Mouse (Mus musculus): ENCODE data around the gene Smarcc2. TPM values are rescaled to one million over a fixed set of nuclear protein-coding genes. Genes with fewer than 3 reads are reported as not detected.

The Smarcc2 gene
- polyA plus RNA-seq, 1 experiment, result 48.4 TPM

- Histone ChIP-seq H3K79me3 (ENCODE audit: low read depth) (peaks cover 40% of the 10 kb centered on the region), H3K4me3 (ENCODE audit: insufficient read depth, poor library complexity, severe bottlenecking) (peak overlapping the region; percentile 97)
- no peak for TF ChIP-seq CTCF (IDR thresholded peaks at IDR 0.05; ENCODE audit: control insufficient read depth, insufficient read depth, insufficient read length)
- TF ChIP-seq FOSL1 (IDR thresholded peaks at IDR 0.05; ENCODE audit: insufficient read depth, low read length, poor library complexity, severe bottlenecking), result no peak
- TF ChIP-seq MYOD1 (IDR thresholded peaks at IDR 0.05; ENCODE audit: control insufficient read depth, insufficient read length, low read depth), result no peak
- TF ChIP-seq MYOG (IDR thresholded peaks at IDR 0.05; ENCODE audit: control insufficient read depth, extremely low read depth, insufficient read length), result no peak
- TF ChIP-seq USF1 (IDR thresholded peaks at IDR 0.05; ENCODE audit: low read depth), result no peak
Observed at GRCm38 (mm10) chr10:128495270-128495669, 36.2 kb downstream of the Smarcc2 start.

DNA sequence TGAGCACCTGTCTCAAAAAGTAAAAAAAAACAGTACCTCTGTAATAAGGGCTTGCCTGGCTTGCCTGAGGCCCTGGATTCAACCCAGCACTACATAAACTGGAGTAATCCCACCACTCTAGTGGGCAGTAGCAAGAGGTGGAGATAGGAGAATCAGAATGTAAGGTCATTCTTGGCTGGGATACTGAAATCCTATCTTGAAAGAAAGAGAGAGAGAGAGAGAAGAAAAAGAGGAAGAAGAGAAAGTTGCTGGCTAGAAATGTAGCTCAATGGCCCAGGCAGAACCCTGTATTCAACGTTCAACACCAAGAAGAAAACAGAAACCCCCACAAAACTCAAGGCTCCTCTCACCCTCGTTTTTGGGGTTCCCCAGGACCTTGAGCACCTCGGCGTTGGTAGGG is 36.9 kb downstream of the Smarcc2 start:
- no peak overlapping the region for H3K4me3 ChIP-seq (ENCODE audit: insufficient read depth, poor library complexity, severe bottlenecking)

More at GRCm38 (mm10) chr10:128495270-128495669, 36.2 kb downstream of the Smarcc2 start:
- Histone ChIP-seq H3K27me3 (ENCODE audit: control insufficient read depth, insufficient read depth, insufficient read length) (no peaks in the 10 kb centered on the region), H3K79me2 (ENCODE audit: control insufficient read depth, insufficient read depth) (peaks cover 60% of the 10 kb centered on the region), H3K36me3 (ENCODE audit: control insufficient read depth, insufficient read depth) (peaks cover 23% of the 10 kb centered on the region), H3ac (ENCODE audit: control insufficient read depth, insufficient read length, low read depth) (no peak overlapping the region)

DNA sequence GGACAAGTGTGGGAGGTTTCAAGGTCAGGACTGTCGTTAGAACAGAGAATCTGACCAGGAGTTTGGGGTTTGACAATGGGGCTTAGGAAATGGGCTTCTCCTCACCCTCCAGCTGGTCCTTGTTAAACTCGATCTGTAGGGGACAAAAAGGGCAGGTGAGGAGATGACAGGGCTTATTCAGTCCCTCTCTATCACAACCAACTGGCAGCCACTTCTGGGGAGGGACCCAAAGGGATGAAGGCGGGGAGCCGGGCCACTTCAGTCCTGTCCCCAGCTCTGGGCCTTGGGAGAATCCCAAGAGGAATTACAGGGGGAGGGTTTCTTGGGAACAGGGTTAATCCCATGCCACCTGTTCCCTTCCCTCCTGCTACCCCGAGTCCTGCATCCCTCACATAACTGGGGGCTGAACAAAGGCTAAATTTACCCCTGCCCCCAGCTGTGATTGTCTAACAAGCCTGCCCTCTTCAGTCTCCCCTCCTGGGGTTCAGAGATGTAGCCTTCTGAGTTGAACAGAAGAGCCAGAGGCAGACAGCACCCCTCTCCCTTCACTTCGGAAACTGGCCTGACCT is 37.5 kb downstream of the Smarcc2 start:
- H3ac ChIP-seq (ENCODE audit: control insufficient read depth, insufficient read length, low read depth), result no peak overlapping the region
- H3K36me3 ChIP-seq (ENCODE audit: control insufficient read depth, insufficient read depth), result peaks cover 10% of the 10 kb centered on the region
- TF ChIP-seq FOSL1 (IDR thresholded peaks at IDR 0.05; ENCODE audit: insufficient read depth, low read length, poor library complexity, severe bottlenecking) (no peak), MAX (IDR thresholded peaks at IDR 0.05) (no peak), MYOG (IDR thresholded peaks at IDR 0.05; ENCODE audit: control insufficient read depth, extremely low read depth, insufficient read length) (no peak), MYOD1 (IDR thresholded peaks at IDR 0.05; ENCODE audit: control insufficient read depth, insufficient read length, low read depth) (peak; percentile 18)
- H3K27me3 ChIP-seq (ENCODE audit: control insufficient read depth, insufficient read depth, insufficient read length), result no peaks in the 10 kb centered on the region
- peaks cover 47% of the 10 kb centered on the region for H3K79me2 ChIP-seq (ENCODE audit: control insufficient read depth, insufficient read depth)
- no peak overlapping the region for H3K4me3 ChIP-seq (ENCODE audit: insufficient read depth, poor library complexity, severe bottlenecking)
- H3K79me3 ChIP-seq (ENCODE audit: low read depth), result peaks cover 30% of the 10 kb centered on the region

More for the DNA sequence above, 36.9 kb downstream of the Smarcc2 start:
- Histone ChIP-seq H3K36me3 (ENCODE audit: control insufficient read depth, insufficient read depth) (peaks cover 17% of the 10 kb centered on the region), H3ac (ENCODE audit: control insufficient read depth, insufficient read length, low read depth) (no peak overlapping the region), H3K79me3 (ENCODE audit: low read depth) (peaks cover 37% of the 10 kb centered on the region), H3K27me3 (ENCODE audit: control insufficient read depth, insufficient read depth, insufficient read length) (no peaks in the 10 kb centered on the region), H3K79me2 (ENCODE audit: control insufficient read depth, insufficient read depth) (peaks cover 54% of the 10 kb centered on the region)
- TF ChIP-seq CTCF (IDR thresholded peaks at IDR 0.05; ENCODE audit: control insufficient read depth, insufficient read depth, insufficient read length) (no peak), MAX (IDR thresholded peaks at IDR 0.05) (no peak), MYOD1 (IDR thresholded peaks at IDR 0.05; ENCODE audit: control insufficient read depth, insufficient read length, low read depth) (no peak), FOSL1 (IDR thresholded peaks at IDR 0.05; ENCODE audit: insufficient read depth, low read length, poor library complexity, severe bottlenecking) (no peak), CEBPB (IDR thresholded peaks at IDR 0.05; ENCODE audit: low read depth) (no peak), USF1 (IDR thresholded peaks at IDR 0.05; ENCODE audit: low read depth) (no peak), MYOG (IDR thresholded peaks at IDR 0.05; ENCODE audit: control insufficient read depth, extremely low read depth, insufficient read length) (no peak)

GRCm38 (mm10) chr10:128497134-128497737 is 38.2 kb downstream of the Smarcc2 start:
- H3K4me3 ChIP-seq (ENCODE audit: insufficient read depth, poor library complexity, severe bottlenecking), result no peak overlapping the region

DNA sequence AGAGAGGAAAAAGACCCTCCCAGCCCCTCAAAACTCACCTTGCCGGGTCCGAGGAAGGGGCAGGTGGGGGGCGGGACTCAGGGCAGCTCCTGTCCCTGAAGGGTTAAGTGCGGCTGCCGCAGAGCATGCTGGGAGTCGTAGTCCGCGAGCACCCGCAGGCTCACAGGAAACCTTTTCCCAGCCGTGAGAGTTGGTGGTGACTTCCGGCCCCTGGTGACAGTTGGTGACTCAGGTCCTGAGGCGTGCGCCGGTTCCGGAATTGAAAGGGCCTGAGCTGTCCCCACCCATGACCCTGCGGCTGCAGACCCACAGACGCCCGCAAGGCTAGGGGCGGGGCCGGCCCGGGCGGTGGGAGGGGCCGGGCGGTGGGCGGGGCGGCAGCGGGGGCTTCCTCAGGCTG is 39.5 kb downstream of the Smarcc2 start, which contains the start of gene Myl6b:
Myl6b (minus strand) TSS at position 96 of the 400 bp plus-strand sequence.
- peak within 1 kb of the TSS; percentile 38 for H3K4me3 ChIP-seq (ENCODE audit: insufficient read depth, poor library complexity, severe bottlenecking)
- TF ChIP-seq MYOD1 (IDR thresholded peaks at IDR 0.05; ENCODE audit: control insufficient read depth, insufficient read length, low read depth), result no peak
- peak; percentile 87 for TF ChIP-seq MAX (IDR thresholded peaks at IDR 0.05)
- peak within 1 kb of the TSS; percentile 71 for H3ac ChIP-seq (ENCODE audit: control insufficient read depth, insufficient read length, low read depth)
- H3K36me3 ChIP-seq (ENCODE audit: control insufficient read depth, insufficient read depth), result no peaks in the 10 kb centered on the region
- no peaks in the 10 kb centered on the region for H3K27me3 ChIP-seq (ENCODE audit: control insufficient read depth, insufficient read depth, insufficient read length)
- peaks cover 27% of the 10 kb centered on the region for H3K79me2 ChIP-seq (ENCODE audit: control insufficient read depth, insufficient read depth)
- H3K79me3 ChIP-seq (ENCODE audit: low read depth), result peaks cover 10% of the 10 kb centered on the region

More at GRCm38 (mm10) chr10:128497134-128497737, 38.2 kb downstream of the Smarcc2 start:
- peaks cover 40% of the 10 kb centered on the region for H3K79me2 ChIP-seq (ENCODE audit: control insufficient read depth, insufficient read depth)
- no peak for TF ChIP-seq CEBPB (IDR thresholded peaks at IDR 0.05; ENCODE audit: low read depth)
- peaks cover 23% of the 10 kb centered on the region for H3K79me3 ChIP-seq (ENCODE audit: low read depth)
- H3ac ChIP-seq (ENCODE audit: control insufficient read depth, insufficient read length, low read depth), result no peak overlapping the region
- peaks cover 3% of the 10 kb centered on the region for H3K36me3 ChIP-seq (ENCODE audit: control insufficient read depth, insufficient read depth)
- no peaks in the 10 kb centered on the region for H3K27me3 ChIP-seq (ENCODE audit: control insufficient read depth, insufficient read depth, insufficient read length)

DNA sequence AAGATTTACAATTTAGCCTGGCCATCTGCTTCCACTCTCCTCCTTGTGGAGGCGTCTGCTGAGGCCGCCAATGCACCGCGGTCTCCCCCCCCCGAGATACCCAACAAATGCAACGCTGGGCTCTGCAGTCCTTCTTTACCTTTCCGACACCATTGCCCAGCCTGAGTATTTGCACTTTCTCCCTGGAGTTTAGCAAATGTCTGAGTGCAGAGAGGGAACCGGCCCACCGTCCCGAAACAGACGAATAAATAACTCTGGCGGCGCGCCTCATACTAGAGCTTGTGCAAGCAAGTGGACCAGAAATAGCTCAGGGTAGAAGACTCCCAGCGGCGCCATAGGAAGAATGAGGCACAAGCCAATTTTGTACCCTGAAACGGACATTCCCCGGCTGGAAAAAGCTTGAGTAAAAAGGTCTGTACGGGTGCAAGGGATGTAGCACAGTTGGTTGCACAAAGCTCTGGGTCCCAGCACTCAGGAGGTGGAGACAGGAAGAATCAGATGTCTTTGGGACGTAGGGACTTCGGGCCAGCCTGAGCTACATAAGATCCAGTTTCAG is 40.1 kb downstream of the Smarcc2 start:
- Histone ChIP-seq H3K27me3 (ENCODE audit: control insufficient read depth, insufficient read depth, insufficient read length) (no peaks in the 10 kb centered on the region), H3K79me2 (ENCODE audit: control insufficient read depth, insufficient read depth) (peaks cover 22% of the 10 kb centered on the region), H3ac (ENCODE audit: control insufficient read depth, insufficient read length, low read depth) (peak overlapping the region; percentile 71), H3K79me3 (ENCODE audit: low read depth) (peaks cover 9% of the 10 kb centered on the region), H3K4me3 (ENCODE audit: insufficient read depth, poor library complexity, severe bottlenecking) (peak overlapping the region; percentile 38), H3K36me3 (ENCODE audit: control insufficient read depth, insufficient read depth) (no peaks in the 10 kb centered on the region)
- TF ChIP-seq MYOG (IDR thresholded peaks at IDR 0.05; ENCODE audit: control insufficient read depth, extremely low read depth, insufficient read length) (no peak), MYOD1 (IDR thresholded peaks at IDR 0.05; ENCODE audit: control insufficient read depth, insufficient read length, low read depth) (no peak), USF1 (IDR thresholded peaks at IDR 0.05; ENCODE audit: low read depth) (no peak), CEBPB (IDR thresholded peaks at IDR 0.05; ENCODE audit: low read depth) (no peak), CTCF (IDR thresholded peaks at IDR 0.05; ENCODE audit: control insufficient read depth, insufficient read depth, insufficient read length) (no peak), MAX (IDR thresholded peaks at IDR 0.05) (no peak), FOSL1 (IDR thresholded peaks at IDR 0.05; ENCODE audit: insufficient read depth, low read length, poor library complexity, severe bottlenecking) (no peak)

Measured in C2C12 (cell line).